Mouse (Mus musculus): Measurements from ENCODE around the gene Gm28035. TPM values are rescaled to one million over a fixed set of nuclear protein-coding genes. Genes with fewer than 3 reads are reported as not detected.

The Gm28035 gene
- polyA plus RNA-seq (2014; fragmentation: Nextera tagmentation; extraction: Ambion mirVana) = 0.06 and 0.07 TPM in 2 replicates

DNA sequence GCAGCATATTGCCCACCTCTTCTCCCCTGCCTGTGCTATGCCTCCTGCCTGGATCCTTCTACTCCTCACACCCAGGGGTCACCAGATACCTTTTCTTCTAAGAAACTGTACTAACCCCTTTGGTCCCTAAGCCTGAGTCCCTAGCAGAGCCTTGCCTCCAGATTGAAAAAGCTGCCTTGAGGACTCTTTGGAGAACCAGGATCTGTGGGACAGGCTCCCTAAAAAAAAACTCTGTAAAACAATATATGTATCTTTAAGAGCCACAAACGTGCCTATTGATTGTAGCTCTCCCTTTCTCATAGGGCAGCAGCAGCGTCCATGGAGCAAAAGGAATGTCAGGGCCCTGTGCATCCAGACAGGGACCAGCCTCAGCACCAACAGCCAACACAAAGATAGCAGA, at the start of gene Gm28035:
Gene Gm28035, plus strand, starts transcription at position 301 of the 400 bp plus-strand sequence.
- ATAC-seq (ENCODE audit: low FRiP score) (no peak), DNase-seq (ENCODE audit: low spot score) (no peak)
- Histone ChIP-seq H3K27ac (ENCODE audit: low read depth, low read length) (no peak within 1 kb of the TSS), H3K9me3 (ENCODE audit: control insufficient read depth, low read length) (no peaks in the 10 kb centered on the region), H3K36me3 (ENCODE audit: control insufficient read depth, insufficient read depth, low read length) (0 out of 2 replicates have a peak, but pooled peaks cover 7% of the 10 kb centered on the region), H3K27me3 (ENCODE audit: control insufficient read depth, insufficient read depth, low read length) (no peaks in the 10 kb centered on the region), H3K4me1 (replicated peaks; ENCODE audit: control insufficient read depth, insufficient read depth, low read length) (peaks cover 11% of the 10 kb centered on the region; the same call in 1 of the 2 replicates), H3K4me2 (replicated peaks; ENCODE audit: low read depth, low read length) (no peak within 1 kb of the TSS), H3K4me3 (ENCODE audit: low read depth, low read length) (no peak within 1 kb of the TSS), H3K9ac (ENCODE audit: low read depth, low read length) (0 out of 2 replicates have a peak within 1 kb of the TSS, but pooled peaks have one; percentile 21)
- WGBS = 76% methylated on average over 2 of the region's 2 CpGs

DNA sequence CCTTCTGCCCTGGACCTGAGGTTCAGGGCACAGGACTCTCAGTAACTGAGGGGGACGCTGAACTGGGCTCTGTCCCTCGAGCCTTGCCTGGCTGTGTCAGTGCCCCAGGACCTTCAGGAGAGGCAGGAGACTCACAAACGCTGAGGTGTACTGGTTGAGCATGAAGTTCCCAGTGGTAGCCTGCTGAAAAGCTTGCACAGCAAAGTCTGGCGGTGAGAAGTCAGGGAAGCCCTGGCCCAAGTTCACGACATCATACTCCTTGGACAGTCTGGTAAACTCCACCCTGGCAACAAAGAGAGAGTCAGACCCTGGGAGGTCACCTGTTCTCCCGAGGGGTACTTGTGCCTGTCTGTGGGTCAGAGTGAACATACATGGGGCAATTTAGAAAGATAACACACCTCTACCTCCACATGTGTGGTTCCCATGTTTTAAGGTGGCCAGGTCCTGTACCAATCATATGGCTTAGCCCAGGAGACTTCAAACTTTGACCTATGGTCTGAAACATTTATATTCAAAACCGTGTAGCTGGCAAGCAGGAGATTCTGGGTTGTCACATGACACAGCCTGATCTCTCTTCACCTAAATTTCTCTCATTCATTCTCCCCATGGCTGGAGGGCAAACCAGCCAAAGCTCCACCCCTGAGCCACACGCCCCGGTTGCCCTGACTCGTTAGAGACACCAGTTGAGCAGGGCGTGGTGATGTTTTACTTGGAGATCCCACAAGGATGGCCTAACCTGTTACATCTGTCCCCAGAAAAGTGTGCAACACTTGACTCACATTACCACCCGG, 48.4 kb upstream of the Gm28035 start:
- ATAC-seq (ENCODE audit: low FRiP score) (no peak), DNase-seq (ENCODE audit: low spot score) (no peak)
- Histone ChIP-seq H3K4me1 (replicated peaks; ENCODE audit: control insufficient read depth, insufficient read depth, low read length) (no peaks in the 10 kb centered on the region), H3K27ac (ENCODE audit: low read depth, low read length) (no peak overlapping the region), H3K4me3 (ENCODE audit: low read depth, low read length) (no peak overlapping the region), H3K9ac (ENCODE audit: low read depth, low read length) (no peak overlapping the region), H3K9me3 (ENCODE audit: control insufficient read depth, low read length) (no peaks in the 10 kb centered on the region), H3K4me2 (replicated peaks; ENCODE audit: low read depth, low read length) (no peak overlapping the region), H3K27me3 (ENCODE audit: control insufficient read depth, insufficient read depth, low read length) (no peaks in the 10 kb centered on the region), H3K36me3 (ENCODE audit: control insufficient read depth, insufficient read depth, low read length) (no peaks in the 10 kb centered on the region)
- 92% methylated on average over 12 of the region's 12 CpGs for WGBS

DNA sequence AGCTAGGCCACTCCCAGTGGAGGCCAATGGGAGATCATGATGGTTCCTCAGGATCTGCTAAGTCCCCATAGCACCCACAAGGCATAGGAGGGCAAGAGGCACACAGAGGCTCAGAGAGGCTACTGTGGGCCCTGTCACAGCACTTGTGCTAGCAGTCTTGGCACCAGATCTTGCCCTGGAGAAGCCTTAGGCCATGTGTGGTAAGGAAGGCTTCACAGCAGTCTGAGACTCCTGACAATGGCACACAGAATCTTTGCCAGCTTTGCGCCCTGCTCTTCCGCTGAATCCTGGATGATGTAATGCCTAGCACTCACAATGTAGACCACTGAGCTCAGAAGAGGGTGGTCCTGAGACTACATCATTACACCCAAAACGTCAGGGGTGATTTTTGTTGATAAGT, 45.7 kb upstream of the Gm28035 start:
- no peaks in the 10 kb centered on the region for H3K27me3 ChIP-seq (ENCODE audit: control insufficient read depth, insufficient read depth, low read length)
- H3K27ac ChIP-seq (ENCODE audit: low read depth, low read length) = no peak overlapping the region
- H3K9me3 ChIP-seq (ENCODE audit: control insufficient read depth, low read length) = no peaks in the 10 kb centered on the region
- no peaks in the 10 kb centered on the region for H3K36me3 ChIP-seq (ENCODE audit: control insufficient read depth, insufficient read depth, low read length)
- ATAC-seq (ENCODE audit: low FRiP score) (no peak), DNase-seq (ENCODE audit: low spot score) (no peak)
- no peaks in the 10 kb centered on the region for H3K4me1 ChIP-seq (replicated peaks; ENCODE audit: control insufficient read depth, insufficient read depth, low read length)
- no peak overlapping the region for H3K9ac ChIP-seq (ENCODE audit: low read depth, low read length)
- WGBS = 90% methylated on average over 3 of the region's 3 CpGs
- no peak overlapping the region for H3K4me2 ChIP-seq (replicated peaks; ENCODE audit: low read depth, low read length)
- H3K4me3 ChIP-seq (ENCODE audit: low read depth, low read length) = no peak overlapping the region

DNA sequence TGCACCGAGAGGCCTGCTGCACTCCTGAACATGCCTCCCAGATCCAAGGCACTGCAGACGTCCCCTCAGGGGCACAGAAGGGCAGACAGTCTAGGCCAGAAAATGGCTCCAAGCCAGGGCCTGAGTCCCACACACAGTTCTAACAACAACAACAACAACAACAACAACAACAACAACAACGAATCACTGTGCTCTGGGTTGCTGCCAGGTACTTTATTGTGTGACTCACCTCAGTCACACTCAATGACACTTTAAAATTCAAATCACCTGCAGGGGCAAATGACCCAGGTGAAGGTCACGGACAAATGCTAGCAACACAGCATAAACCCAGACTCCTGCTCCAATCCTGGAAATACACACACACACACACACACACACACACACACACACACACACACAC, 42.3 kb upstream of the Gm28035 start:
- H3K36me3 ChIP-seq (ENCODE audit: control insufficient read depth, insufficient read depth, low read length) = no peaks in the 10 kb centered on the region
- 72% methylated on average over 4 of the region's 4 CpGs for WGBS

DNA sequence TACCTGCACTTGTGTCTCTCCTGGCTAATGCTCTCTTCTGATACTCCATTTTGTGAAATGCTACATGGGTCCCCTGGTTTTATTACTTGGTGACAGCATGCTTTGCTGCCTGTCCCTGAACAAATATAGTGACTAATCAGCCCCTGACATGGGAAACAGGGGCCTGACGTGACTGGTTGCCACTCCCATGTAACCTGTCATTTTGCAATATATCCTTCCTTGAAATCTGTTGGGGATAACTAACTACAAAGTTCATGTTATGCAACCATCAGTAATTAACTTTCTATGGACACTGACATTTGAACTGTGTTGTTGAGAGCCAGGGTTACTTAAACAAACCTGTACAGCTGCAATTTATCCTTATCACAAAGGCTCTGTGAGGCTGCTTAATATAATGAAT, 40.4 kb upstream of the Gm28035 start:
- no peaks in the 10 kb centered on the region for H3K36me3 ChIP-seq (ENCODE audit: control insufficient read depth, insufficient read depth, low read length)
- no peak overlapping the region for H3K27ac ChIP-seq (ENCODE audit: low read depth, low read length)
- DNase-seq (ENCODE audit: low spot score) = no peak
- WGBS = 79% methylated on average over 1 of the region's 1 CpGs
- H3K27me3 ChIP-seq (ENCODE audit: control insufficient read depth, insufficient read depth, low read length) = no peaks in the 10 kb centered on the region
- H3K9me3 ChIP-seq (ENCODE audit: control insufficient read depth, low read length) = no peaks in the 10 kb centered on the region
- ATAC-seq (ENCODE audit: low FRiP score) = no peak
- H3K9ac ChIP-seq (ENCODE audit: low read depth, low read length) = no peak overlapping the region
- H3K4me2 ChIP-seq (replicated peaks; ENCODE audit: low read depth, low read length) = no peak overlapping the region
- H3K4me3 ChIP-seq (ENCODE audit: low read depth, low read length) = no peak overlapping the region
- H3K4me1 ChIP-seq (replicated peaks; ENCODE audit: control insufficient read depth, insufficient read depth, low read length) = no peaks in the 10 kb centered on the region

More for the DNA sequence above, 42.3 kb upstream of the Gm28035 start:
- DNase-seq (ENCODE audit: low spot score) (no peak), ATAC-seq (ENCODE audit: low FRiP score) (no peak)
- Histone ChIP-seq H3K27me3 (ENCODE audit: control insufficient read depth, insufficient read depth, low read length) (no peaks in the 10 kb centered on the region), H3K9ac (ENCODE audit: low read depth, low read length) (no peak overlapping the region), H3K4me1 (replicated peaks; ENCODE audit: control insufficient read depth, insufficient read depth, low read length) (no peaks in the 10 kb centered on the region), H3K4me3 (ENCODE audit: low read depth, low read length) (no peak overlapping the region), H3K27ac (ENCODE audit: low read depth, low read length) (no peak overlapping the region), H3K9me3 (ENCODE audit: control insufficient read depth, low read length) (no peaks in the 10 kb centered on the region), H3K4me2 (replicated peaks; ENCODE audit: low read depth, low read length) (no peak overlapping the region)

DNA sequence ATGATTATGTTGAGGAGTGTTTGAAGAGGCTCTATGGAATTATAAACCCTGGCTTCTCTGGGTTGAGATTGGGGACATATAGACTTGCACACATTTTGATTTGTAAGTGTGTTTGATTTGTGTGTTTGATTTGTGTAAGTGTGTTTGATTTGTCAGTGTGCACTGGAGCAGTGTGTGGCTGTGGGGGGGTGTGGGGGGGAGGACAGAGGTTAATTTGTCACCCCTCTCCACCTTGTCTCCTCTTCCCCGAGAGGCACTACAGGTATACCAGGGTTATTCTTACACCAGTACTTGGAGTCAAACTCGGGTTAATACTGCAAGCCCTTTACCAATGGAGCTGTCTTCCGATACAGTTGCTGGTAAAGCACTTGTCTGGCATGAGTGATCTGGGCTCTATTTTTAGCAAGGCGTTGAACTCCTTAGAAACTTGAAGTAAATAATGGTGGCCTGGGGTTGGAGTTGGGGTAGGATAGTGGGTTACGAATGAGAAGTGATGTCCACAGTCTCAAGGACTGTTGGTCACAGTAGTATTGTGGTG, 39.9 kb upstream of the Gm28035 start:
- Histone ChIP-seq H3K9ac (ENCODE audit: low read depth, low read length) (no peak overlapping the region), H3K27me3 (ENCODE audit: control insufficient read depth, insufficient read depth, low read length) (no peaks in the 10 kb centered on the region), H3K27ac (ENCODE audit: low read depth, low read length) (no peak overlapping the region), H3K36me3 (ENCODE audit: control insufficient read depth, insufficient read depth, low read length) (no peaks in the 10 kb centered on the region), H3K4me3 (ENCODE audit: low read depth, low read length) (no peak overlapping the region), H3K4me1 (replicated peaks; ENCODE audit: control insufficient read depth, insufficient read depth, low read length) (no peaks in the 10 kb centered on the region), H3K4me2 (replicated peaks; ENCODE audit: low read depth, low read length) (no peak overlapping the region), H3K9me3 (ENCODE audit: control insufficient read depth, low read length) (no peaks in the 10 kb centered on the region)
- WGBS = 89% methylated on average over 5 of the region's 5 CpGs
- DNase-seq (ENCODE audit: low spot score) (no peak), ATAC-seq (ENCODE audit: low FRiP score) (no peak)

DNA sequence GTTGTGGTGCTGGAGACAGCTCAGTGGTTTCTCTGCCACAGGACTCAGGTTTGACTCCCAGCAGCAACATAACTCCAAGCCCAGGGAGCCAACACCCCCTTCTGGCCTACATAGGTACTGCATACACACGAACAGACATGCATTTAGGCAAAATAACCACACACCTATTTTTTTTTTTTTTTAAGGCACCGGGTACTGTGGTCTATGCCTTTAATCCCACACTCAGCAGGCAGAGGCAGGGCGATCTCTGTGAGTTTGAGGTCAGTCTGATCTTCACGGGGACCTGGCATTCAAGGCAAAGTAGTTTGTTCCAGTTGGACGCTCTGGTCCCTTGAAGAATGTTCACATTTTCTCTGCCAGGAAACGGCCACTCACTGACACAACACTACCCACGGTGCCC, 36.9 kb upstream of the Gm28035 start:
- Histone ChIP-seq H3K4me2 (replicated peaks; ENCODE audit: low read depth, low read length) (no peak overlapping the region), H3K4me3 (ENCODE audit: low read depth, low read length) (no peak overlapping the region), H3K9me3 (ENCODE audit: control insufficient read depth, low read length) (no peaks in the 10 kb centered on the region), H3K9ac (ENCODE audit: low read depth, low read length) (no peak overlapping the region), H3K4me1 (replicated peaks; ENCODE audit: control insufficient read depth, insufficient read depth, low read length) (0 out of 2 replicates have a peak, but pooled peaks cover 7% of the 10 kb centered on the region), H3K36me3 (ENCODE audit: control insufficient read depth, insufficient read depth, low read length) (no peaks in the 10 kb centered on the region), H3K27me3 (ENCODE audit: control insufficient read depth, insufficient read depth, low read length) (no peaks in the 10 kb centered on the region), H3K27ac (ENCODE audit: low read depth, low read length) (no peak overlapping the region)
- DNase-seq (ENCODE audit: low spot score) (peak; percentile 33), ATAC-seq (ENCODE audit: low FRiP score) (no peak)
- 76% methylated on average over 7 of the region's 7 CpGs for WGBS

DNA sequence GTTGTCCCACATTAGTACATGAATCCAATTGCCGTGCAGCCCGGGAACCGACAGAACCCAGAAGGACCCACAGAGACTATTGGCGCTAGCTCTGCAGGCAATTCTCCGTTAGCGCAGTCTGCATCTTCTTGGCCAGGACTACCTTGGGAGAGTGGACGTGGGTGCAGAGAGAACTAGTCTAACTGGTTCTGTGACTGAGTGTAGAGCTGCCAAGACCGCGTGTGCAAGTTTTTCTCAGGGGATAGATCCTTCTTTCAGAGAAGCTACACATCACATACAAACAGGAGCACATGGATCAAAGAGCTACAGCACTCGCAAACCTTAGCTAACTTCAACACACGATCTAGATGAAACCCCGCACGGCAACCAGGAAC, 35.1 kb upstream of the Gm28035 start:
- WGBS = 3% methylated on average over 13 of the region's 13 CpGs
- H3K27ac ChIP-seq (ENCODE audit: low read depth, low read length) = 0 out of 2 replicates have a peak overlapping the region, but pooled peaks have one; percentile 37
- H3K27me3 ChIP-seq (ENCODE audit: control insufficient read depth, insufficient read depth, low read length) = no peaks in the 10 kb centered on the region

More for the DNA sequence above, 35.1 kb upstream of the Gm28035 start:
- H3K36me3 ChIP-seq (ENCODE audit: control insufficient read depth, insufficient read depth, low read length) = no peaks in the 10 kb centered on the region
- peak overlapping the region; percentile 82 for H3K4me2 ChIP-seq (replicated peaks; ENCODE audit: low read depth, low read length)
- no peaks in the 10 kb centered on the region for H3K9me3 ChIP-seq (ENCODE audit: control insufficient read depth, low read length)
- DNase-seq (ENCODE audit: low spot score) = no peak
- H3K4me3 ChIP-seq (ENCODE audit: low read depth, low read length) = peak overlapping the region; percentile 65
- peak; percentile 14; the same call in 1 of the 2 replicates for ATAC-seq (ENCODE audit: low FRiP score)
- H3K9ac ChIP-seq (ENCODE audit: low read depth, low read length) = peak overlapping the region; percentile 35
- 0 out of 2 replicates have a peak, but pooled peaks cover 7% of the 10 kb centered on the region for H3K4me1 ChIP-seq (replicated peaks; ENCODE audit: control insufficient read depth, insufficient read depth, low read length)
